Mouse (Mus musculus) heart, embryonic 15.5 days (tissue): ENCODE measurements around the gene Tlr3. TPM values are rescaled to one million over a fixed set of nuclear protein-coding genes. Genes with fewer than 3 reads are reported as not detected.
A peak's percentile ranks its signal among the peaks of the same experiment; 100 is the strongest.

ENCODE experiments used
- ATAC-seq: fragments of 200-750 bp; cut with Nextera tagmentation; replicated peaks from 2 replicates; pipeline ENCODE4 v1.8.0; 2017; ENCODE audit warnings: low read depth, moderate TSS enrichment; ENCODE audit not compliant: insufficient number of reproducible peaks, insufficient read depth, low FRiP score
- H3K27ac ChIP-seq: fragments of 300-500 bp; sonication (generic); 2 replicates; pipeline ENCODE4 v1.5.1; 2015; ENCODE audit warnings: mild to moderate bottlenecking, inconsistent platforms
- H3K27me3 ChIP-seq: fragments of 300-500 bp; sonication (generic); 2 replicates; pipeline ENCODE4 v1.6.1; 2015; ENCODE audit warnings: inconsistent platforms
- H3K36me3 ChIP-seq: fragments of 300-500 bp; sonication (generic); 2 replicates; pipeline ENCODE4 v1.6.1; 2015; ENCODE audit warnings: mild to moderate bottlenecking, inconsistent platforms
- H3K4me1 ChIP-seq: fragments of 300-500 bp; sonication (generic); replicated peaks from 2 replicates; pipeline ENCODE4 v1.6.1; 2015; ENCODE audit warnings: inconsistent platforms
- H3K4me2 ChIP-seq: fragments of 300-500 bp; sonication (generic); 2 replicates; pipeline ENCODE4 v1.6.1; 2015; ENCODE audit warnings: inconsistent platforms, mild to moderate bottlenecking, moderate library complexity
- H3K4me3 ChIP-seq: fragments of 300-500 bp; sonication (generic); 2 replicates; pipeline ENCODE4 v1.5.1; 2015; ENCODE audit warnings: mild to moderate bottlenecking, inconsistent platforms
- H3K9ac ChIP-seq: fragments of 300-500 bp; sonication (generic); 2 replicates; pipeline ENCODE4 v1.6.1; 2015; ENCODE audit warnings: mild to moderate bottlenecking, inconsistent platforms
- H3K9me3 ChIP-seq: fragments of 300-500 bp; sonication (generic); replicated peaks from 2 replicates; pipeline ENCODE4 v1.6.1; 2016; ENCODE audit warnings: inconsistent platforms
- WGBS: fragments of 180-500 bp; shearing (Covaris S2); methylation state at CpG from one replicate; pipeline ENCODE4 v1.1.7; 2015; ENCODE audit warnings: mixed read lengths; 5-methylcytosine and 5-hydroxymethylcytosine counted together
- polyA plus RNA-seq: library from polyadenylated mRNA; unstranded; fragments of >200 nt; fragmentation: Nextera tagmentation; extraction: Ambion mirVana; gene quantifications from 2 replicates; pipeline ENCODE4 v1.2.1, GENCODE M21; 2015

The Tlr3 gene
- polyA plus RNA-seq, 1 experiment from 2014 or later = 2.5 TPM

- Histone ChIP-seq H3K9ac (no peak overlapping the region), H3K4me1 (peaks cover 13% of the 10 kb centered on the region), H3K27me3 (peaks cover 13% of the 10 kb centered on the region), H3K4me3 (no peak overlapping the region), H3K9me3 (no peaks in the 10 kb centered on the region), H3K4me2 (no peak overlapping the region), H3K27ac (no peak overlapping the region), H3K36me3 (no peaks in the 10 kb centered on the region)
- 10% methylated on average over 1 of the region's 1 CpGs for WGBS
- no peak for ATAC-seq
Measured at GRCm38 (mm10) chr8:45383250-45383649, 27.6 kb downstream of the Tlr3 start.

GRCm38 (mm10) chr8:45381963-45382347 lies 28.9 kb downstream of the Tlr3 start, which contains the start of gene Fam149a:
Gene Fam149a, minus strand, starts transcription at chr8:45382291.
- Histone ChIP-seq H3K9ac (peak within 1 kb of the TSS; percentile 31; the same call in 1 of the 2 replicates), H3K9me3 (no peaks in the 10 kb centered on the region), H3K27me3 (peaks cover 13% of the 10 kb centered on the region), H3K27ac (no peak within 1 kb of the TSS), H3K4me3 (peak within 1 kb of the TSS; percentile 47), H3K4me2 (peak within 1 kb of the TSS; percentile 81), H3K4me1 (peaks cover 13% of the 10 kb centered on the region), H3K36me3 (no peaks in the 10 kb centered on the region)
- 4% methylated on average over 6 of the region's 6 CpGs for WGBS
- ATAC-seq = no peak

GRCm38 (mm10) chr8:45381075-45381962 lies 29.6 kb downstream of the Tlr3 start:
- Histone ChIP-seq H3K4me2 (peak overlapping the region; percentile 81), H3K27ac (no peak overlapping the region), H3K9me3 (no peaks in the 10 kb centered on the region), H3K4me3 (peak overlapping the region; percentile 47), H3K4me1 (peaks cover 13% of the 10 kb centered on the region), H3K36me3 (no peaks in the 10 kb centered on the region), H3K27me3 (peaks cover 13% of the 10 kb centered on the region), H3K9ac (peak overlapping the region; percentile 31; the same call in 1 of the 2 replicates)
- ATAC-seq = no peak; the same call in 1 of the 2 replicates
- WGBS = 3% methylated on average over 38 of the region's 38 CpGs

GRCm38 (mm10) chr8:45380598-45380997 lies 30.3 kb downstream of the Tlr3 start:
- H3K9ac ChIP-seq = no peak overlapping the region
- H3K27me3 ChIP-seq = peaks cover 13% of the 10 kb centered on the region
- ATAC-seq = no peak
- peaks cover 13% of the 10 kb centered on the region for H3K4me1 ChIP-seq
- no peak overlapping the region for H3K4me3 ChIP-seq
- H3K9me3 ChIP-seq = no peaks in the 10 kb centered on the region
- H3K36me3 ChIP-seq = no peaks in the 10 kb centered on the region
- peak overlapping the region; percentile 81; the same call in 1 of the 2 replicates for H3K4me2 ChIP-seq
- H3K27ac ChIP-seq = no peak overlapping the region
- 18% methylated on average over 4 of the region's 4 CpGs for WGBS

- H3K4me2 ChIP-seq = no peak overlapping the region
- WGBS = 48% methylated on average over 3 of the region's 3 CpGs
- H3K9ac ChIP-seq = no peak overlapping the region
- no peaks in the 10 kb centered on the region for H3K4me1 ChIP-seq
- no peak overlapping the region for H3K27ac ChIP-seq
- H3K27me3 ChIP-seq = no peaks in the 10 kb centered on the region
- no peaks in the 10 kb centered on the region for H3K9me3 ChIP-seq
- no peak overlapping the region for H3K4me3 ChIP-seq
- ATAC-seq = no peak
- H3K36me3 ChIP-seq = no peaks in the 10 kb centered on the region
Measured at GRCm38 (mm10) chr8:45374071-45374470, 36.8 kb downstream of the Tlr3 start.

- Histone ChIP-seq H3K9ac (no peak overlapping the region), H3K27me3 (no peaks in the 10 kb centered on the region), H3K36me3 (no peaks in the 10 kb centered on the region), H3K9me3 (no peaks in the 10 kb centered on the region), H3K4me2 (no peak overlapping the region), H3K27ac (no peak overlapping the region), H3K4me1 (no peaks in the 10 kb centered on the region), H3K4me3 (no peak overlapping the region)
- no peak for ATAC-seq
- 62% methylated on average over 1 of the region's 1 CpGs for WGBS
Measured at GRCm38 (mm10) chr8:45367154-45367553, 43.7 kb downstream of the Tlr3 start.

GRCm38 (mm10) chr8:45363220-45363619 lies 47.7 kb downstream of the Tlr3 start:
- H3K4me1 ChIP-seq = no peaks in the 10 kb centered on the region
- no peak for ATAC-seq
- no peaks in the 10 kb centered on the region for H3K9me3 ChIP-seq
- WGBS = 60% methylated on average over 1 of the region's 1 CpGs
- no peak overlapping the region for H3K4me3 ChIP-seq
- no peak overlapping the region for H3K27ac ChIP-seq
- no peaks in the 10 kb centered on the region for H3K27me3 ChIP-seq
- no peak overlapping the region for H3K4me2 ChIP-seq
- H3K9ac ChIP-seq = no peak overlapping the region
- no peaks in the 10 kb centered on the region for H3K36me3 ChIP-seq

GRCm38 (mm10) chr8:45362323-45362722 lies 48.6 kb downstream of the Tlr3 start:
- Histone ChIP-seq H3K36me3 (no peaks in the 10 kb centered on the region), H3K27me3 (no peaks in the 10 kb centered on the region), H3K27ac (no peak overlapping the region), H3K4me2 (no peak overlapping the region), H3K4me3 (no peak overlapping the region), H3K4me1 (no peaks in the 10 kb centered on the region), H3K9ac (no peak overlapping the region), H3K9me3 (no peaks in the 10 kb centered on the region)
- ATAC-seq = no peak
- WGBS = 63% methylated on average over 6 of the region's 6 CpGs

GRCm38 (mm10) chr8:45359091-45359605 lies 51.7 kb downstream of the Tlr3 start:
- H3K4me1 ChIP-seq = no peaks in the 10 kb centered on the region
- no peak overlapping the region for H3K9ac ChIP-seq
- no peaks in the 10 kb centered on the region for H3K9me3 ChIP-seq
- no peak for ATAC-seq
- peak overlapping the region; percentile 91; the same call in 1 of the 2 replicates for H3K4me2 ChIP-seq
- H3K27me3 ChIP-seq = no peaks in the 10 kb centered on the region
- H3K27ac ChIP-seq = no peak overlapping the region
- no peaks in the 10 kb centered on the region for H3K36me3 ChIP-seq
- peak overlapping the region; percentile 66 for H3K4me3 ChIP-seq
- WGBS = 80% methylated on average over 6 of the region's 6 CpGs

GRCm38 (mm10) chr8:45358132-45358918 lies 52.6 kb downstream of the Tlr3 start:
- Histone ChIP-seq H3K4me2 (peak overlapping the region; percentile 91), H3K9me3 (no peaks in the 10 kb centered on the region), H3K9ac (peak overlapping the region; percentile 70), H3K36me3 (no peaks in the 10 kb centered on the region), H3K27ac (0 out of 2 replicates have a peak overlapping the region, but pooled peaks have one; percentile 15), H3K4me1 (no peaks in the 10 kb centered on the region), H3K27me3 (no peaks in the 10 kb centered on the region), H3K4me3 (peak overlapping the region; percentile 66)
- ATAC-seq = peak; percentile 69
- 3% methylated on average over 49 of the region's 49 CpGs for WGBS

- Histone ChIP-seq H3K4me1 (no peaks in the 10 kb centered on the region), H3K27ac (no peak overlapping the region), H3K9me3 (no peaks in the 10 kb centered on the region), H3K36me3 (no peaks in the 10 kb centered on the region), H3K4me3 (no peak overlapping the region), H3K27me3 (no peaks in the 10 kb centered on the region), H3K4me2 (no peak overlapping the region), H3K9ac (no peak overlapping the region)
- ATAC-seq = no peak
- 87% methylated on average over 6 of the region's 6 CpGs for WGBS
Measured at GRCm38 (mm10) chr8:45355809-45356208, 55.1 kb downstream of the Tlr3 start.
